Mouse (Mus musculus): ENCODE measurements around the gene Gm42906.

DNA sequence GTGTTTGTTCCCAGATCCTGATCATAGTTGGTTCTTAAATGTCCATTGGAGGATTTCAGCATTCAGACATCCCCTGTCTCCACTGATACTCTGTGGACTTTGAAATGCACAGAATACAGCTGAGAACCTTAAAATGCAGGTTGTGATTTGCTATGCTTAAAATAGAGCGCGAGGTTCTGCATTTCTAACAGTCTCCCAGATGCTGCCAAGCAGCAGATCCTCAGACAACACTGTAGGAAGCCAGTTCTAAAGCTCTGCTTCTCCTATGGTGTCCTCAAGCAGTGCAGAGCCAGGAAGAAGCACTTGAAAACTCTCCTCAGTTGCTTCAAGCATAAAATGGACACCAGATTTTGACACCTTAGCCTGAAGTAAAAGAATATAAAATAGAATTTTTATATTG, 48.1 kb downstream of the Gm42906 start:
- TF ChIP-seq NANOG (IDR thresholded peaks at IDR 0.05; ENCODE audit: borderline replicate concordance, low read length) = no peak
- no peak for TF ChIP-seq CTCF (conservative IDR thresholded peaks at IDR 0.05; ENCODE audit: low read length)
- TF ChIP-seq POU5F1 (IDR thresholded peaks at IDR 0.05; ENCODE audit: borderline replicate concordance, low read length) = no peak
